Mouse (Mus musculus) NIH3T3 (cell line): ENCODE measurements around the gene Umod.

Experiments used
- DNase-seq: peaks from one replicate; pipeline ENCODE4 v3.0.0-alpha.2; 2012; ENCODE audit warnings: low read depth

Gene Umod

GRCm38 (mm10) chr7:119441938-119442337, 37.1 kb downstream of the Umod start:
- no peak for DNase-seq

GRCm38 (mm10) chr7:119427180-119427616, 51.9 kb downstream of the Umod start:
- DNase-seq: peak; percentile 30

- DNase-seq: no peak
These were observed 58.4 kb downstream of the Umod start for GRCm38 (mm10) chr7:119420730-119421129.

GRCm38 (mm10) chr7:119418523-119418922, 60.6 kb downstream of the Umod start:
- DNase-seq: no peak
